Mouse (Mus musculus) liver, adult 2 months (tissue): ENCODE measurements around the gene Tbx10.

Source experiments
- CTCF ChIP-seq: fragments of 200-500 bp; IDR thresholded peaks from 2 replicates; pipeline ENCODE4 v1.5.1; 2011; ENCODE audit warnings: low read depth, low read length, control low read depth
- POLR2A ChIP-seq: fragments of 200-500 bp; IDR thresholded peaks from 2 replicates; pipeline ENCODE4 v1.6.1; 2011; ENCODE audit warnings: low read length, control low read depth; ENCODE audit not compliant: insufficient read depth; ENCODE audit errors: extremely low read depth

GRCm38 (mm10) chr19:4005971-4006370 is 13.4 kb downstream of the Tbx10 start:
- TF ChIP-seq POLR2A = no peak
- TF ChIP-seq CTCF = no peak
